Mouse (Mus musculus): ENCODE measurements around the gene Olfr1197. TPM values are rescaled to one million over a fixed set of nuclear protein-coding genes. Genes with fewer than 3 reads are reported as not detected.

Olfr1197 gene
- polyA plus RNA-seq (2017; shearing (Covaris generic)), result not detected

DNA sequence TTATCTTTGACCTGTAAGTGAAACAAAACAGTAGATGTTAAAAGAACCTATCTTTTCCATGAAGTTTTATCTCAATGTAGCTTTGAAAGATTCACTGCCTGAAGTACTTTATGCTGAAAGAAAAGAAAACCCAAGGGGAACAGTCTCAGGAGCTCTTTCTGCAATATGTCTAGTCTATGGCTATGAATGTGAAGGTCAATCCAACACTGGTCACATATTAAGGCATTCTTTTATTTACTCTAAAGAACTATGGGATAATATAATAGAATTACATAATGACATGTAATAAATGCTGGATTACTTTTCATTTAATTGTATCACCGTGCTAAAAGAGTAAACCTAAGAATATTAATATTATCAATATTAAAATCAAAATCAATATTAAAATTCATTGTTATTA is at the start of gene Olfr1197:
Olfr1197 (minus strand) TSS at position 101 of the 400 bp plus-strand sequence.

GRCm38 (mm10) chr2:88770388-88770787 is 38.2 kb upstream of the Olfr1197 start, which contains the start of gene Olfr1200:
Gene Olfr1200, minus strand, starts transcription at chr2:88770488.

DNA sequence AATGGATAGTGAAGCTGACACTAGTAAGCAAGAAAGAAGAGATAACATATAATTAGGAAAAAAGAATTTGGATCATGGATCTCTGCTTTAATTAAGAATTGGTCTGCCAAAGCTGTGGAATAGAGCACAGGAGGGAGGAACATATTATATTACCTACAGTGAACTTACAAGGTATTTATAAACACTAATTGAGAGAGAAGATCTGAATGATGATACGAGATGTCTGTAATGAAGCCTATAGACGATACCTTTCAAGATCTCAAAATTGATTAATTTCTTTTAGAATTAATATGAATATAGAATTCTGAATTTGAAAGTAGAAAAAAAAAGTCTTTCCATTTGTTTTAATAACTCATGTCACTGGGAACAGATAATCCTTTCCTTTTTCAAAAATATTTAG is 28.2 kb upstream of the Olfr1197 start, which contains the start of gene Olfr1199:
Olfr1199 (minus strand) TSS at position 101 of the 400 bp plus-strand sequence.

DNA sequence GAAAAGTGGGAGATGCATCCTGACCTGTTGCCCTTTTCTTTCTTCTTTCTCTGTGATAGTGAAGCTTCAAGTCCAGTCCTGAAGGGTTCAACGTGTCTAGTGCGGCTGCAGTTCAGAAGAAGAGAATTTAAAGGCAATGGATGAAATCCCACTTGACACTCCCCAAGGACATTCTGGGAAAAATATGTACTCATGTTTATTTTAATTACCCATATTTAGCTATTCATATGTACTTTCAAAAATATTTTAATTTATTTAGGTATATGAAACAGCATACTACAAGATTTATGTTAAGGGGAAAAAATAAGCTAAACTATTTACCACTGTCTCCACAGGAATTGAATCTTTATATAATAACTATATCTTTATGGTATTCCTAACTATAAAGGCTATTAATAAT is 19.1 kb upstream of the Olfr1197 start, which contains the start of gene Olfr1198:
Olfr1198 (minus strand) TSS at position 101 of the 400 bp plus-strand sequence.

GRCm38 (mm10) chr2:88704497-88704896 is 27.7 kb downstream of the Olfr1197 start, which contains the start of gene Olfr1196:
Gene Olfr1196, minus strand, starts transcription at chr2:88704597.

GRCm38 (mm10) chr2:88689087-88689486 is 43.1 kb downstream of the Olfr1197 start, which contains the start of gene Olfr1195:
Gene Olfr1195, minus strand, starts transcription at chr2:88689187.

Other genes with a start within 250 kb of the Olfr1197 start
- not detected for gene Olfr1184, start 248.8 kb downstream of the Olfr1197 start, polyA plus RNA-seq (2017; shearing (Covaris generic))
- gene Olfr1185-ps1, start 239.0 kb downstream of the Olfr1197 start, polyA plus RNA-seq (2017; shearing (Covaris generic)), result under 1 TPM in 1 of 2 experiments, not detected in 1; 0.10 TPM
- gene Olfr1186, start 213.8 kb downstream of the Olfr1197 start, polyA plus RNA-seq (2017; shearing (Covaris generic)), result not detected
- gene Olfr1188, start 175.4 kb downstream of the Olfr1197 start, polyA plus RNA-seq (2017; shearing (Covaris generic)), result under 1 TPM; 0.30 to 0.65 TPM
- gene Olfr1189, start 145.9 kb downstream of the Olfr1197 start, polyA plus RNA-seq (2017; shearing (Covaris generic)), result not detected
- under 1 TPM in 1 of 2 experiments, not detected in 1; 0.19 TPM for gene Olfr1191-ps1, start 91.8 kb downstream of the Olfr1197 start, polyA plus RNA-seq (2017; shearing (Covaris generic))
- under 1 TPM in 1 of 2 experiments, not detected in 1; 0.04 TPM for gene Olfr1192-ps1, start 83.9 kb downstream of the Olfr1197 start, polyA plus RNA-seq (2017; shearing (Covaris generic))
- under 1 TPM in 1 of 2 experiments, not detected in 1; 0.07 TPM for gene Olfr1193, start 56.7 kb downstream of the Olfr1197 start, polyA plus RNA-seq (2017; shearing (Covaris generic))
- under 1 TPM; 0.14 to 0.20 TPM for gene Olfr1195, start 43.2 kb downstream of the Olfr1197 start, polyA plus RNA-seq (2017; shearing (Covaris generic))
- gene Olfr1196, start 27.8 kb downstream of the Olfr1197 start, polyA plus RNA-seq (2017; shearing (Covaris generic)), result not detected
- gene Olfr1198, start 19.0 kb upstream of the Olfr1197 start, polyA plus RNA-seq (2017; shearing (Covaris generic)), result not detected
- not detected for gene Olfr1199, start 28.1 kb upstream of the Olfr1197 start, polyA plus RNA-seq (2017; shearing (Covaris generic))
- gene Olfr1200, start 38.1 kb upstream of the Olfr1197 start, polyA plus RNA-seq (2017; shearing (Covaris generic)), result under 1 TPM in 1 of 2 experiments, not detected in 1; 0.09 TPM
- gene Olfr1201, start 60.7 kb upstream of the Olfr1197 start, polyA plus RNA-seq (2017; shearing (Covaris generic)), result not detected
- gene Olfr1202, start 82.1 kb upstream of the Olfr1197 start, polyA plus RNA-seq (2017; shearing (Covaris generic)), result not detected
- under 1 TPM in 1 of 2 experiments, not detected in 1; 0.12 TPM for gene Olfr1205, start 97.4 kb upstream of the Olfr1197 start, polyA plus RNA-seq (2017; shearing (Covaris generic))
- gene Olfr1204, start 116.9 kb upstream of the Olfr1197 start, polyA plus RNA-seq (2017; shearing (Covaris generic)), result not detected
- gene Olfr1206, start 130.9 kb upstream of the Olfr1197 start, polyA plus RNA-seq (2017; shearing (Covaris generic)), result under 1 TPM in 1 of 2 experiments, not detected in 1; 0.50 TPM
- under 1 TPM in 1 of 2 experiments, not detected in 1; 0.28 TPM for gene Olfr1208, start 169.9 kb upstream of the Olfr1197 start, polyA plus RNA-seq (2017; shearing (Covaris generic))
- gene Olfr1209, start 182.8 kb upstream of the Olfr1197 start, polyA plus RNA-seq (2017; shearing (Covaris generic)), result under 1 TPM in 1 of 2 experiments, not detected in 1; 0.05 TPM
- not detected for gene Olfr1211, start 205.7 kb upstream of the Olfr1197 start, polyA plus RNA-seq (2017; shearing (Covaris generic))
- gene Olfr1212, start 221.6 kb upstream of the Olfr1197 start, polyA plus RNA-seq (2017; shearing (Covaris generic)), result not detected
- gene Gm13762, start 247.9 kb upstream of the Olfr1197 start, polyA plus RNA-seq (2017; shearing (Covaris generic)), result not detected

Data from activated CD4-positive, CD25-positive, alpha-beta regulatory T cell (primary cell).